Mouse (Mus musculus): ENCODE data around the gene Pomc.
"Not testable (repeated sequence)": the region's sequence is repeated elsewhere in the genome, so short reads cannot be mapped to it uniquely, and the experiment has no call there.

The Pomc gene

GRCm38 (mm10) chr12:3968380-3968779 is 13.6 kb downstream of the Pomc start:
- ATAC-seq (ENCODE audit: low TSS enrichment) = no peak

DNA sequence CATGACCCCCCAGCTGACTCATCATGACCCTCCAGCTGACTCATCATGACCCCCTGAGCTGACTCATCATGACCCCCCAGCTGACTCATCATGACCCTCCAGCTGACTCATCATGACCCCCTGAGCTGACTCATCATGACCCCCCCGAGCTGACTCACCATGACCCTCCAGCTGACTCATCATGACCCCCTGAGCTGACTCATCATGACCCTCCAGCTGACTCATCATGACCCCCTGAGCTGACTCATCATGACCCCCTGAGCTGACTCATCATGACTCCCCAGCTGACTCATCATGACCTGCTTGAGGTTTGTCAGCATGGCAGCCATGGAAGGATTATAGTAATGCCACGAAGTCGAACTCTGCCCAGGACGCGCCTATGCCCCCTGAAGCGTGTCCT is 18.4 kb downstream of the Pomc start:
- ATAC-seq (ENCODE audit: low TSS enrichment) = not testable (repeated sequence)

GRCm38 (mm10) chr12:3980991-3981349 is 26.2 kb downstream of the Pomc start:
- peak; percentile 20 for ATAC-seq (ENCODE audit: low TSS enrichment)

- ATAC-seq (ENCODE audit: low TSS enrichment) = peak; percentile 88
Measured at GRCm38 (mm10) chr12:3981350-3982131, 26.8 kb downstream of the Pomc start.

DNA sequence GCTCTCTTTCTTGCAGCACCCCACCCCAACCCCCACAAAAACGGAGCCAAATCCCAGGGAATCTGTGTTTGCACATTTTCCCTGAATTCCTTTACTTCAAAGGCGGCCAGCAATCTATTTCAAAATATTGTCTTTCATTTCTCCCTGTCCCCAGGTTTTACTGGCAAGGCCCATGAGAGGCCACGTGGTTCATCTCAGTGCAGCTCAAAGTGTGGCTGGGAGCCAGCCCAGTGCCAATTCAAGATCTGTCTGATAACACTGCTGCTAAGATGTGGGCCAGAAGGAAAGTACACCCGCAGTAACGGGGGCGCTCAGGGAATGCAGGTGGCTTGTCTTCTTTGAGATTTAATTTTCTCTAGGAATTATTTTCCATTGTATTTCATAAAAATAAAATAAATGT is 27.5 kb downstream of the Pomc start:
- peak; percentile 31; the same call in 1 of the 2 replicates for ATAC-seq (ENCODE audit: low TSS enrichment)

GRCm38 (mm10) chr12:3983736-3984135 is 29.0 kb downstream of the Pomc start:
- peak; percentile 14 for ATAC-seq (ENCODE audit: low TSS enrichment)

DNA sequence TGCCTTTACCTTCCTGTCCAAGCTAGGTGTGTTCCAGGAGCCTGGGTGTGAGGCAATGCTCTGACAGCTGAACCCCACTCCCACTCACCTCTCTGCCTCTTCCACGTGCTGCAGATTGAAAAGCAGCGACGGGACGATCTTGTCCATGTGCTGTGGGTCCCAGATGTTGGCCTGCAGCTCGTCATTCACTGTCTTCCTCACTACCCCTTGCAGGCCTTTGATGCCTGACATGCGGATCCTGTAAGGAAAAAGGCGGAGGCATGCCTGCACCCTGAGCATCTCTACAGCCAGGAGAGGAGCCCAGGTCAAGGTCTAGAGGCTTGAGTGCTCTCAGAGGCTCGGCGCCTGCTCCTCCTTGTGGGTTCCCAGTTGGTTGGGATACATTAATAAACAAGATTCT is 29.7 kb downstream of the Pomc start:
- no peak for ATAC-seq (ENCODE audit: low TSS enrichment)

DNA sequence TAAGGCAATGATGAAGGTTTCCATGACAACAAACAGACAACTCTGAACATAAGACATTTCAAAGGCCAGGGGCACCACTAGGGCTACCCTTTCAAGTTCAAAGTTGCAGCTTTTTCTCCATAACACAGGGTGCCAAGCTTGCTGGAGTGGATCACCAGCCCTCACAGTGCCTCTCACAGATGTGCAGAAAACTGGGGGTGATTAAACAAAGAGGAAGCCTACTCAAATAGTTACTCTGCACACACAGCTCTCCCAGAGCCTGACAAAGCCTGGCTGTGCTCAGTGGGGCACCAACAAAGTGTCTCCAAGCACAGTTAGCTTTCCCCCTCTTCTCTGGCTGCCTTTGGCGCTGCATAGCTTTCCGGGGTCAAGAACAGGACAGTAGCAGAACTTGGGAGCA is 35.2 kb downstream of the Pomc start:
- ATAC-seq (ENCODE audit: low TSS enrichment) = no peak; the same call in 1 of the 2 replicates

GRCm38 (mm10) chr12:3991047-3991446 is 36.3 kb downstream of the Pomc start:
- ATAC-seq (ENCODE audit: low TSS enrichment) = no peak

DNA sequence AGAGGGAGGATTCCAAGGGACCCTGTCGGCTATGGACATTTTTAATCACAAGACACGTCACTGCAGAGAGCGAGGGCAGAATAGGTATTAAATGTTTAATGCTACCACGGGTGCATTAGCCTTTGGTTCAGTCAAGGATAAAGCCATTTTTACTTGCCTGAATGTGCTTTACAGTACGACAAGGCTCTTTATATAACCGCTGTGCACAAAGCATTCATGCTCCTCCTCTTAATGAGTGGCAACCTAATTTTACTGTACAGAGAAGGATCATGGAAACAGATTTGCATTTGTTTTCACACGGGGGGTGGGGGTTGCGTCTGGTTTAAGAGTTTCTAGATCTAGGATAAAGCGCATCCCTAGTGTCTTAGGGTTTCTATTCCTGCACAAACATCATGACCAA is 42.0 kb downstream of the Pomc start:
- ATAC-seq (ENCODE audit: low TSS enrichment) = peak; percentile 76

DNA sequence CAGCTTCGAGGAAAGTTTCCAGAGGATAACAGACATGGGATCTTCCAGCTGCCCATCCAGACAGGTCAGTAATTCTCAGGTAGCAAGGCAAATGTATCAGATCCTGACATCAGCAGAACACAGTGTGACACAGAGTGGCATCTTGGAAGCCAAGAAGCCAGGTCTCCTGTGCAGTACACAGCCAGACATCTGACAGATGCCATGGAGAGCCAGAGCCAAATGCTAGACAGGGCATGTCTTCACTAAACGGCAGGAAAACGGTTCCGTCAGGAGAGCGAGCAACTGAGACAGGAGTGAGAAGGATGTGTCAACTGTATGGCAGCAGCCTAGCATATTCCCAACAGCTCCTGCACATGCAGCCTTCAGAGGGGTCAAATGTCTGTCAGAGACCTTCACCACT is 45.7 kb downstream of the Pomc start:
- no peak for ATAC-seq (ENCODE audit: low TSS enrichment)

GRCm38 (mm10) chr12:4004648-4005047 is 49.9 kb downstream of the Pomc start:
- ATAC-seq (ENCODE audit: low TSS enrichment) = peak; percentile 29; the same call in 1 of the 2 replicates

DNA sequence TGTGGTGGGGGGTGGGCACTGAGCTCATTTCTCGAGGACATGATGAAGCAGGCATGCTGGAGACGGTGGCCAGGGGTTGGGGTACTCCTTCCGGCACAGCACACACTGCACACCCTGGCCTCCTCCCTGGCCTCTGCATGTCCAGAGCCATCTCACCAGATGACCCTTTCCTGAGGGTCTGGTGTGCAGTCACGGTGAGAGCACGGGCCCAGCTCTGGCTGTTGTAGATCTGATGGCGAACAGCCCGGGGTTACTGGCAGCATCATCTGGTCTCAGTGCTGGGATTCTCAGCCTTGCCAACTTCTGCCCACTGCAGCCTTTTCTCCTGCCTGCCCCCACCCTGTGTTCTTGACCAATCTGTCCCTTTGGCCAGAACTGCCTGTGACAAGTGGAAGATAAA is 51.3 kb downstream of the Pomc start:
- peak; percentile 31; the same call in 1 of the 2 replicates for ATAC-seq (ENCODE audit: low TSS enrichment)

GRCm38 (mm10) chr12:4007181-4007580 is 52.4 kb downstream of the Pomc start:
- peak; percentile 63 for ATAC-seq (ENCODE audit: low TSS enrichment)

- no peak for ATAC-seq (ENCODE audit: low TSS enrichment)
Measured at GRCm38 (mm10) chr12:4007766-4008165, 53.0 kb downstream of the Pomc start.

- no peak for ATAC-seq (ENCODE audit: low TSS enrichment)
Measured at GRCm38 (mm10) chr12:4008731-4009130, 54.0 kb downstream of the Pomc start.

Data from frontal cortex, adult (tissue).